Mouse (Mus musculus): ENCODE measurements around the gene Lrp8. TPM values are rescaled to one million over a fixed set of nuclear protein-coding genes. Genes with fewer than 3 reads are reported as not detected.

The Lrp8 gene
- total RNA-seq, 2 experiments from 2014 or later: 4.9 to 5.0 TPM

DNA sequence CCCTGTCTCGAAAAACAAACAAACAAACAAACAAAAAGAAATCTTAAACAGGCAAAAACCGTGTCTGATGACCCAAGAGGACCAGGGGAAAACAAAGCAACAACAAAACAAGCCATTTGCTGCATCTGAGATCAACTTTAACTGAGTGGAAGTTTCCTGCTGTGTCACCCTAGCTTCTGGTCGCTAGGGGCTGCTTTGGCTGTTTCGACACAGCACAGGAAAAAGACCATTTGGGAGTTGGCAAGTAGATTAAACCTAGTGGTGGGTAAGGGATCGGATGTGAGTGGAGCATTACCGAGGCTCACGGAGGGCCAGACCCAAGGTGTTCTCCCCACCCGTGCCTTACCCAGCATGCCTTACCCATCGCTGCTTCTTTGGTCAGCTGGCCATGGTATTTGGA lies 104.5 kb downstream of the Lrp8 start:
- ATAC-seq (ENCODE audit: poor library complexity, severe bottlenecking): no peak

DNA sequence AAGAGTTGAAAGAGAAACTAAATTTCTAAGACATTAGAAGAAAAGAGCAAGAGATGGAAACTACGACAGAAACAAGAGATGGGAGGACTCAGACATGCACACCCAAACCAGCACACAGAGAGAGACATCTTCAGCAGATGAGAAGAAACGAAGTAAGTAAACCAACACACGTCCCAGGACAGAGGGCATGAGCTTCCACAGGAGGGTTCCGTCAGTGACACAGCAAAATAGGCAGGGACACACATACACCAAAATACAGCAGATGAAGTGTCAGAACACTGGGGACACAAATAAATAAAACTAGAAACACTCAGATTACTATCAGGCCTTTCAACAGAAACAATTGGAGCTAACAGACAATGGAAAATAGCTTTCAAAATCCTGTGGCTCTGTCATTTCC lies 108.0 kb downstream of the Lrp8 start:
- ATAC-seq (ENCODE audit: poor library complexity, severe bottlenecking): no peak

DNA sequence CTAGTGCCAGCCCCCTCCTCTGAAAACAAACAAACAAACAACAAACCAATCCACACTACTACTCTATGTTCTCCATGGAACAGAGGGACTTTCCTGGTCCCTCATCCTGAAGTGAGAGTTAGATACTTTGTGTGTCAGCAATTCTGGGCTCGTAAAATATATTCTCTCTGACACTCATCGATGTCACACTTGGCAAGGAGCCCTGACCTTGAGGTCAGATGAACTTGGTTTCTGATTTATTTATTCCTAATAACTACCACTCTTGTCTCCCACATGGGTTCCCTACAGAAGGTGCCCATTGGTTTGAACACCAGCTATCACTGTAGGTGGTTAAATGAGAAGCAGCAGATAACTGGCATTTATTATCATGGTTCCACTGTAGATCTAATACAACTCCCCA lies 118.3 kb downstream of the Lrp8 start:
- ATAC-seq (ENCODE audit: poor library complexity, severe bottlenecking): no peak

DNA sequence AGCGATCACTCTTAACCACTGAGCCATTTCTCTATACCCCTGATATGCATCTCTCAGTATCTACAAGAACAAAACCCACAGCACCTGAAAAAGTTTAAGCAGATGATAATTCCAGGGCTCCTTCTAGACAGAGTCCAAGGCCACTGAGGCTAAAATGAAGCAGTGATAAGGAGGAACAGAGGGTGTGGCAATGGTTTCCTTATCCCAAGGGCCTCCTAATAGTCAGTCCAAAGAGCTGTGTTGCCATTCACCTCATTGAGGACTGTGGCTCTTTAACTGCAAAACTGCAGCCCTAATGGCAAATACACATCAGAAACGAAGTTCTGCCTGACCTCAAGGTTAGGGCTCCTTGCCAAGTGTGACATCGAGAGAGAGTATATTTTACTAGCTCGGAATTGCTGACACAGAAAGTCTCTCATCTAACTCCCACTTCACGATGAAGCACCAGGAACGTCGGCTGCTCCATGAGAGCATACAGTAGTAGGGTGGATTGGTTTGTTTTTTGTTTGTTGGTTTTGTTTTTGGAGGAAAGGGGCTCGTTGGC lies 119.2 kb downstream of the Lrp8 start:
- no peak for ATAC-seq (ENCODE audit: poor library complexity, severe bottlenecking)

DNA sequence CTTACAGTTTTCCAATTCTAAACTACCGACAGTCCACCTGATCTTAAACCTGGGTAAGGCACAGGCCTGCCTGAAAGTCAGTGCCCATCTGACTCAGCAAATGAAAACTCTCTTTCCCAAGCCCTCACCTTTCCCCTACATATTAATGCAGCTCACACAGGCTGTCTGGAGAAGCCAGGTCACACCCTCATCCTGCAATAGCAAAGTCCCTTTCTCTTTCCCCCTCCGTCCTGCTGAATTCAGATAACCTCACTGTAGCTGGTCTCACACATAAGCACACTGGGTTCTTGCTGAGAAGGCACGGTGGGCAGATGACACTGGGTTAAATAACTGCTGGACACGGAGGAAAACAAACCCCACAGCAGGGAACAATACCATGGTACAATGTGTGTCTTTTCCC lies 119.9 kb downstream of the Lrp8 start:
- no peak for ATAC-seq (ENCODE audit: poor library complexity, severe bottlenecking)

DNA sequence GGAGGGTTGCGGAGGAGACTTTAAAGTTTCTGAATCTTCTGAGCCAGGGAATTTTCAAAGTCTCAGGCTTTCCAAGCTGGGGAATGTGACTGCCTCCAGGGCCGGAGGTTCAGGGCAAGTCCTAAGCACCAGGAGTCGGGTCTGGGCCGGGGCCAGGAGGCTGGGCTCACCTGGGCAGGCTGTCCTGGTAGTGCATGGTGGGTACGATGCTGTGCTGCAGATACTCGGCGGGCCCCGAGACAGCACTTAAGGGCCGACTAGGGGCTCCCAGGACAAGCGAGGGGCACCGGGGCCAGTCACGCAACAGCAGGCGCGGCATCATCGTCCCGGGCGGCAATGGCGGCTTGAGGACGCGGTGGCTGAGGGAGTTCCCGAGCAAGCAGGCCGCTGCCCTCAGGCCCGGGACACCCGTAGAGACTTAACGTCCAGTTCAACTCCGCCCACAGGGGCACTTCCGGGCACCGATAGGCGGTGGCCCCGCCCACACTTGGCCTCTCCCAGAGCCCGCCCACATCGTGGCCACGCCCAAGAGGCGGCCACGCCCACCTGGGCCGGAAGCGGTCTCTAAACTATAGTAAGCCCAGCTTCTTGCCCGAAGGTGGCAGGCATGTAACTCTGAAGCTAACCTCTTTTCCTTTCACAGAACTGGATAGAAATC lies 121.2 kb downstream of the Lrp8 start, which contains the start of gene Cpt2:
TSS of gene Cpt2 (minus strand) at position 466 of the 658 bp plus-strand sequence.
- ATAC-seq (ENCODE audit: poor library complexity, severe bottlenecking): peak; percentile 98

DNA sequence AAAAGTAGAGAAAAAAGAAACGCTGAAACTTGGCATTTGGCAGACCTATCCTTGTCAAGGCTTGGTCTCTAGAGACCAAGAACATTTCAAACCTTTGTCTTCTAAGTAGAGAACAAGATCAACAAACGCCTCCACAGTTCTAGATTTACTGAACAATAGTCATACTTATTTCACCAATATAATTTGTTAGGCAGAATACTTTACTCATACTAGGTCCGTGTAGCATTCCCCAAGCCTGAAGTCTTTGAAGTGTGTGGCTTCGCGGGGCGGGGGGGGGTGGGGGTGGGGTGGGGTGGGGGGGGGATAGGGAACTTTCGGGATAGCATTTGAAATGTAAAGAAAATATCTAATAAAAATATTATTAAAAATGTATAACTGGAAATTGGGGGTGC lies 121.7 kb downstream of the Lrp8 start:
- ATAC-seq (ENCODE audit: poor library complexity, severe bottlenecking): no peak

Other genes starting within 250 kb of the Lrp8 start
- 0.39 TPM in 1 of 2 replicates, not detected in the other for gene Dmrtb1, start 118.0 kb upstream of the Lrp8 start, total RNA-seq (2015)
- not detected in 2 replicates for gene Dmrtb1, start 118.0 kb upstream of the Lrp8 start, total RNA-seq (2017)
- gene Magoh, start 77.5 kb downstream of the Lrp8 start, total RNA-seq (2015): 131 and 134 TPM in 2 replicates
- gene Magoh, start 77.5 kb downstream of the Lrp8 start, total RNA-seq (2017): 208 and 218 TPM in 2 replicates
- 34.7 and 36.0 TPM in 2 replicates for gene 0610037L13Rik, start 87.6 kb downstream of the Lrp8 start, total RNA-seq (2015)
- 33.6 and 34.7 TPM in 2 replicates for gene 0610037L13Rik, start 87.6 kb downstream of the Lrp8 start, total RNA-seq (2017)
- gene Cpt2, start 121.3 kb downstream of the Lrp8 start, total RNA-seq (2015): 19.3 and 24.5 TPM in 2 replicates
- gene Cpt2, start 121.3 kb downstream of the Lrp8 start, total RNA-seq (2017): 16.7 and 26.7 TPM in 2 replicates
- gene Slc1a7, start 166.1 kb downstream of the Lrp8 start, total RNA-seq (2015): not detected in 2 replicates
- not detected in 2 replicates for gene Slc1a7, start 166.1 kb downstream of the Lrp8 start, total RNA-seq (2017)